Mouse (Mus musculus): ENCODE measurements at regions not wholly inside any gene's neighbourhood (a gene's known extent, or its start where the extent isn't known, plus 50 kb on each side); places are given as distances from the start of the nearest gene placed in this dataset.

DNA sequence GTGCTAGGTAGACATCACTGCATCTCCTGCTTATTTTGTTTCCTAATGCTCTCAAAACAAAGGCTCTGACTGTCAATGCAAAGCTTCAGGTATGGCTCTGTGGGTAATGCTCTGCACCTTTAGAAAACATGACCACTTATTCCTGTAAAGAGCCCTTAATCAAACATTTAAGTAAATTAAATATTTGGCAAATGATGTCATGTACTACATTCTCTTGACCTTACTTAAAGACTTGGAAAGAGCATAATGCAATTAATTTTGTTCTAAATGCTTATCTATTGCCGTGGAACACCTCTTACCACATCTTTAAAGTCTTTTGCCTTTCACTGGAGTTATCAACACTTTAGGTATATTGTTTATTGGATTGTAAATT, 70.1 kb upstream of the Palmd start:
- TF ChIP-seq EP300 (IDR thresholded peaks at IDR 0.05; ENCODE audit: low read depth) (no peak), CTCF (IDR thresholded peaks at IDR 0.05; ENCODE audit: low read depth) (no peak)
